Mouse (Mus musculus) G1E (cell line): ENCODE results near the gene Pi4ka. TPM values are rescaled to one million over a fixed set of nuclear protein-coding genes. Genes with fewer than 3 reads are reported as not detected.

ENCODE experiments used
- ATAC-seq: 2 replicates; pipeline ENCODE4 v1.8.0; 2016; ENCODE audit warnings: mild to moderate bottlenecking; ENCODE audit not compliant: insufficient number of reproducible peaks, poor library complexity, low FRiP score, severe bottlenecking; ENCODE audit errors: extremely low read depth
- DNase-seq: peaks from one replicate; pipeline ENCODE4 v3.0.0; 2012; ENCODE audit warnings: low spot score
- H3K27me3 ChIP-seq: 2 replicates; pipeline ENCODE4 v1.6.1; 2012; ENCODE audit warnings: mild to moderate bottlenecking, low read length, inconsistent platforms; ENCODE audit not compliant: insufficient read depth
- H3K36me3 ChIP-seq: replicated peaks from 2 replicates; pipeline ENCODE3; 2012; ENCODE audit warnings: mild to moderate bottlenecking, inconsistent platforms
- H3K4me1 ChIP-seq: 2 replicates; pipeline ENCODE4 v1.6.1; 2012; ENCODE audit warnings: low read depth, low read length, inconsistent platforms, mixed read lengths; ENCODE audit not compliant: insufficient read depth
- H3K4me3 ChIP-seq: 2 replicates; pipeline ENCODE4 v1.5.1; 2012; ENCODE audit warnings: low read depth, mild to moderate bottlenecking, inconsistent platforms, low read length, moderate library complexity, mixed read lengths
- H3K9me3 ChIP-seq: replicated peaks from 2 replicates; pipeline ENCODE4 v1.6.1; 2012; ENCODE audit warnings: inconsistent platforms
- CTCF ChIP-seq: IDR thresholded peaks from 2 replicates; pipeline ENCODE4 v1.5.1; 2012; ENCODE audit warnings: low read depth, low read length, inconsistent platforms, mixed read lengths
- GATA1 ChIP-seq: IDR thresholded peaks from 2 replicates; pipeline ENCODE4 v1.6.1; 2012; ENCODE audit warnings: borderline replicate concordance, low read length, inconsistent platforms, mixed read lengths
- GATA2 ChIP-seq: IDR thresholded peaks from 2 replicates; pipeline ENCODE4 v1.6.1; 2012; ENCODE audit warnings: low read depth, low read length, inconsistent platforms, borderline replicate concordance
- POLR2AphosphoS5 ChIP-seq: IDR thresholded peaks from 2 replicates; pipeline ENCODE4 v1.6.1; 2012; ENCODE audit warnings: low read depth, low read length, inconsistent platforms; ENCODE audit not compliant: insufficient replicate concordance
- TAL1 ChIP-seq: conservative IDR thresholded peaks from 2 replicates; pipeline ENCODE4 v1.6.1; 2012; ENCODE audit warnings: low read depth, low read length, inconsistent platforms, mixed read lengths
- polyA plus RNA-seq: library from polyadenylated mRNA; stranded (reverse); fragments of >175 nt; gene quantifications from 2 replicates; pipeline ENCODE4 v1.2.3, GENCODE M21; 2012
- total RNA-seq, 2 experiments: library from RNA; stranded (forward) in 1 of 2; stranded (reverse) in 1 of 2; fragments of 200-1000 nt in 1 of 2; fragments of >200 nt in 1 of 2; fragmentation: Nextera tagmentation in 1 of 2; gene quantifications; 2 replicates each; pipeline ENCODE4 v1.2.3; 2014 to 2017

The Pi4ka gene
- total and polyA plus RNA-seq, 3 experiments = 21.1 to 60.7 (median 59.6) TPM

DNA sequence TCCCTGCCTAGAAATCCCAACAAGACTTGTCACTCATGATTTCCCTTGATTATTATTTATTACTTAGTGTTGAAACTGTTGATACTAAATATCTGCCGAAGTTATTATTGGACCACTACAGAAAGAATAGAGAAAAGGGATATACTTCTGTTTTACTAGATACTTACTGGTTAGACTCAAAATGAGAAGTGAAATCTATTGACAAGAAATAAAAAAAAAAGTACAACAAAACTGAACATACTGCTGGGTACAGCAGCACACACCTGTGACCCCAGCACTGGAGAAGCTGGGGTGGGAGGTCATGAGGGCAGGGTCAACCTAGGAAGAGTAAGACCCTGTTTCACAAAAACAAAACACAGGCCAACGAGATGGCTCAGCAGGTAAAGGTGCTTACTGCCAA, 65.4 kb downstream of the Pi4ka start:
- ATAC-seq = no peak
- peaks cover 6% of the 10 kb centered on the region for H3K4me1 ChIP-seq
- H3K4me3 ChIP-seq = no peak overlapping the region
- H3K27me3 ChIP-seq = no peaks in the 10 kb centered on the region
- H3K36me3 ChIP-seq = peaks cover 53% of the 10 kb centered on the region
- no peak for TF ChIP-seq TAL1
- TF ChIP-seq GATA1 = no peak
- DNase-seq = no peak
- no peaks in the 10 kb centered on the region for H3K9me3 ChIP-seq

- peaks cover 53% of the 10 kb centered on the region for H3K36me3 ChIP-seq
- H3K4me3 ChIP-seq = no peak overlapping the region
- ATAC-seq (no peak), DNase-seq (no peak)
- TF ChIP-seq TAL1 (no peak), GATA1 (no peak), POLR2AphosphoS5 (no peak), CTCF (no peak), GATA2 (no peak)
- H3K9me3 ChIP-seq = no peaks in the 10 kb centered on the region
- H3K4me1 ChIP-seq = peaks cover 6% of the 10 kb centered on the region
- H3K27me3 ChIP-seq = no peaks in the 10 kb centered on the region
Measured at GRCm38 (mm10) chr16:17339701-17340100, 66.4 kb downstream of the Pi4ka start.

GRCm38 (mm10) chr16:17336089-17336488, 70.0 kb downstream of the Pi4ka start:
- TF ChIP-seq POLR2AphosphoS5 (no peak), CTCF (no peak), TAL1 (no peak), GATA1 (no peak), GATA2 (no peak)
- Histone ChIP-seq H3K4me1 (no peaks in the 10 kb centered on the region), H3K4me3 (no peak overlapping the region), H3K27me3 (no peaks in the 10 kb centered on the region), H3K9me3 (no peaks in the 10 kb centered on the region), H3K36me3 (peaks cover 38% of the 10 kb centered on the region)
- ATAC-seq (no peak), DNase-seq (no peak)

DNA sequence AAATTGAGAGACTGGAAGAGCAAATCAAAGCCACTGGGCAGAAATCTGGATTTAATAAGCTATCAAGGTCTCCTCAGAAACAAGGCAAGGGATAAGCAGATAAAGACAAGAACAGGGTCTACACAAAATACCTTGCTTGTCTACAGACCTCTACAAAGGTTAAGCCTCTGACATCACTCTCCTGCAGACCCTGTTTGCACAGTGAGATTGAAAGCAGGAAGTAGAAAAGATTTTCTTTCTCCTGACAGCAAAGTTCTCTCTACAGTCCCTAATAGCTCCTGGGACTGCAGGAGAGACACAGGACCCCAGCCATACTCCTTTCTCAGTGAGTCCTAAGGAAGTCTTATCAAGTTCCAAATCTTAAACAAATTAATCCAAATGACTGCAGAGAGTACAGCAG, 71.5 kb downstream of the Pi4ka start:
- no peak for DNase-seq
- peaks cover 37% of the 10 kb centered on the region for H3K36me3 ChIP-seq
- TF ChIP-seq GATA2 (no peak), CTCF (no peak), TAL1 (no peak), POLR2AphosphoS5 (no peak), GATA1 (no peak)

GRCm38 (mm10) chr16:17331855-17332254, 74.3 kb downstream of the Pi4ka start:
- no peaks in the 10 kb centered on the region for H3K27me3 ChIP-seq
- no peaks in the 10 kb centered on the region for H3K9me3 ChIP-seq
- H3K4me3 ChIP-seq = no peak overlapping the region; the same call in 1 of the 2 replicates
- TF ChIP-seq GATA1 (no peak), GATA2 (no peak), CTCF (no peak), POLR2AphosphoS5 (no peak), TAL1 (no peak)
- DNase-seq (no peak), ATAC-seq (no peak)
- peaks cover 39% of the 10 kb centered on the region for H3K36me3 ChIP-seq
- 0 out of 2 replicates have a peak, but pooled peaks cover 4% of the 10 kb centered on the region for H3K4me1 ChIP-seq

More for the DNA sequence above, 71.5 kb downstream of the Pi4ka start:
- Histone ChIP-seq H3K4me1 (no peaks in the 10 kb centered on the region), H3K9me3 (no peaks in the 10 kb centered on the region), H3K27me3 (no peaks in the 10 kb centered on the region), H3K4me3 (no peak overlapping the region)
- no peak for ATAC-seq

- H3K27me3 ChIP-seq = no peaks in the 10 kb centered on the region
- TF ChIP-seq GATA1 (no peak), POLR2AphosphoS5 (no peak), GATA2 (no peak), TAL1 (no peak), CTCF (no peak)
- H3K9me3 ChIP-seq = no peaks in the 10 kb centered on the region
- H3K36me3 ChIP-seq = peaks cover 40% of the 10 kb centered on the region
- no peak within 1 kb of the TSS; the same call in 1 of the 2 replicates for H3K4me3 ChIP-seq
- H3K4me1 ChIP-seq = 0 out of 2 replicates have a peak, but pooled peaks cover 4% of the 10 kb centered on the region
- DNase-seq = no peak
- ATAC-seq = no peak
Measured at GRCm38 (mm10) chr16:17331116-17331515, 75.0 kb downstream of the Pi4ka start, which contains the start of gene Serpind1. Gene Serpind1 (plus strand): TSS chr16:17331371.

DNA sequence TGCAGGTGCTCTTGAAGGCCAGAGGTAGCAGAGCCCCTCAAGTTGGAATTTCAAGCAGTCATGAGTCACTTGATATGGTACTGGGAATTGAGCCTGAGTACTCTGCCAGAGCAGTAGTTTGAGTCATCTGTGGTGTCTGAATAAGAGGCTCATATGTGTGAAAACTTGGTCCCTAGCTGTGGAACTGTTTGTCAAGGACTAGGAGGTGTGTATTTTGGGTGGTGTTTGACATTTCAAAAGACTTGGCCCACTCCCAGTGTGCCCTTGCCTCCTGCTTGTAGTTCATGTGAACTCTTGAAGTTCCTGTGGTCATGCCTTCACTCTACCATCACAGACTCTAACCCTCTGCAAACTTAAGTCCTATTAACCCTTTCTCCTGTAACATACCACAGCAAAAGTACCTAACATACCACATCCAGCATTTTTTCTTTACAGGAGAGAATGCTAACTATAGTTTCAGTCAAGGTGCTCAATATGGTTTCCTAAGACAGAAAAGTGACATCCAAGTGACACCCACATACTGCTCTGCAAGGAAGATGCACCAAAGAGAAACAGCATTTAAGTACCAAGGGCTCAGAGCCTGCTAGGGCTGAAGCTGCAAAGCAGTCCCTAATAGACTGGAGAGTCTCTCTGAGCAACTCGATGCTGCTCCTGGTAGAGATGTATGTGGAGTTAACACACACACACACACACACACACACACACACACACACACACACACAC, 76.1 kb downstream of the Pi4ka start:
- DNase-seq = no peak
- Histone ChIP-seq H3K36me3 (peaks cover 43% of the 10 kb centered on the region), H3K9me3 (no peaks in the 10 kb centered on the region), H3K4me3 (no peak overlapping the region), H3K27me3 (no peaks in the 10 kb centered on the region), H3K4me1 (0 out of 2 replicates have a peak, but pooled peaks cover 4% of the 10 kb centered on the region)
- no peak for TF ChIP-seq GATA2
- no peak for TF ChIP-seq POLR2AphosphoS5
- no peak for TF ChIP-seq CTCF
- no peak for TF ChIP-seq GATA1
- no peak for TF ChIP-seq TAL1
- ATAC-seq = no peak
